Mouse (Mus musculus) embryonic fibroblast, embryonic 13.5 days (primary cell): ENCODE results near the gene Leng1.

Experiments used
- CTCF ChIP-seq: IDR thresholded peaks from 2 replicates; pipeline ENCODE4 v1.5.1; 2011; ENCODE audit warnings: mild to moderate bottlenecking, control low read depth, low read length, moderate library complexity, borderline replicate concordance; ENCODE audit not compliant: insufficient read depth
- POLR2A ChIP-seq: IDR thresholded peaks from 2 replicates; pipeline ENCODE4 v1.6.1; 2011; ENCODE audit warnings: low read depth, mild to moderate bottlenecking, control low read depth, low read length, moderate library complexity

DNA sequence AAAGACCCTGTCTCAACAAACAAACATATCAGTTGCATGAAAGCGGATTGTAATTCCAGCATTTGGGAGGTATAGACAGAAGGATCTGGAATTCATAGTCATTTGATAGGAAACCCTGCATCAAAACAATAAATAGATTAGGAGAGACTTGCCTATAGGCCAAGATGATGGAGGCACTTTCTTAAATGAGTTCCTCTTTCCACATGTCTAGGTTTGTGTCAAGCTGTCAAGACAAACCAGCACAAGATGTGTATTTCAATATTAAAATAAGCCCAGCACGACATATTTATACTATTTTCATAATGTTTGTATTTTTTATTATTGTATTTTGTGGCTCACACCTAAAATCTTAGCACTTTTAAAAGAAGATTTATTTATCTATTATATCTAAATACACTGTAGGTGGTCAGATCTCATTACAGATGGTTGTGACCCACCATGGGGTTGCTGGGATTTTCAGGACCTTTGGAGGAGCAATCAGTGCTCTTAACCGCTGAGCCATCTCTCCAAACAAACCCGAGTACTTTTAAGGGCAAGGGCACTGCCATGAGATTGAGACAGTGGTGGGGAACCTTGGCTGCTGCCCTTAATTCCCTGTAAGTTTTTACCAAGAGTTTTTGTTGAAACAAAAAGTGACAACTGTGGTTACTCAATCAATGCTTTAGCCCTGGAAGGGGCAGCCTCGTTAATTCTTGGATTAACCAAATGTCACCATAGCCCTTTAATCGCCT lies 37.7 kb upstream of the Leng1 start:
- TF ChIP-seq CTCF (no peak), POLR2A (no peak)
